Mouse (Mus musculus) ES-E14 (cell line): ENCODE measurements around the gene Sufu.

Source experiments
- MAFK ChIP-seq: IDR thresholded peaks from 2 replicates; pipeline ENCODE4 v1.6.1; 2014; ENCODE audit warnings: mild to moderate bottlenecking, low read depth, low read length, inconsistent platforms; ENCODE audit not compliant: insufficient read depth
- ZNF384 ChIP-seq: IDR thresholded peaks from 2 replicates; pipeline ENCODE4 v1.6.1; 2012; ENCODE audit warnings: low read depth, low read length, inconsistent platforms

DNA sequence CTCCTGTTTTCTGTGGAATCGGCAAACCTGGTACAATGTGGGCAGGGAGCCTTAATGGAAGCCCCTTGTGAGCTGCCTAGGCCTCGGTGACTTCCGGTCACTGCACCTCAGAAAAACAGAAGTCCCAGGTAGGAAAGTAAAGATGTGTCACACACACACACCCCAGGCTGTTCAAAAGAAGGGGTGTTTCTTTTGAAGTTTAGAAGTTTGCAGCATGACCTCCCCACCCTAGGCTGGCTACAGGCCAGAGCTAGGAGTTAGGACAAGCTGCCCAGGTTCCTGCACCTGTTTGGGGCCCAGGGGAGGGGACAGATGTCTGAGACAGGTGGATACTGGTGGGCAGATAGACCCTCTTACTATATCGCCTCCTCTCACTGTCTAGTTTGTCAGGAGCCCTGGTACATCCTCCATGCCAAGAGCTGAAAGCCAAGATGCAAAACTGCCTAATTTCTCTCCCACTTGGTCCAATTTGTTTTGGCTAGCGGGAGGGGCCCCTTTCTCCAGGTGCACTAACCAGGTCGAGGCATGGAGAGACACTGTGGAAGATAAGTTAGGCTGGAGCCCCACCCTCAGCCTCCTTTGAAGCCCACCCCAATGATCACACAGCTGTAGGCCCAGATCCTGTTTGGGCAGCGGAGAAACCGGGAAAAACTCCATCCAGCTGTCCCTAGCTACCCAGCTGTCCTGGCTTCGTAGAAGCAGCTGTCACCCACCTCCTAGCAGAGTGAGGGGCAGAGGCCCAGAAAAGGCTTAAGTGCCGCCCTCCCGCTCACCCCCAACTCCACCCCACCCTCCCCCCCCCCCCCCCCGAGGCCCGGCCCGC is 121.0 kb downstream of the Sufu start:
- TF ChIP-seq MAFK (no peak), ZNF384 (no peak)
